Mouse (Mus musculus): ENCODE measurements around the gene Mgrn1. TPM values are rescaled to one million over a fixed set of nuclear protein-coding genes. Genes with fewer than 3 reads are reported as not detected.

Mgrn1 gene
- 100 to 1,000 TPM; 166 to 200 (median 185) TPM for total RNA-seq (2022)

GRCm38 (mm10) chr16:4885760-4886689, at the start of gene Mgrn1:
TSS of gene Mgrn1 (plus strand) at chr16:4886249.
- DNase-seq (ENCODE audit: low spot score), result peak; percentile 80

GRCm38 (mm10) chr16:4837631-4838030, 48.4 kb upstream of the Mgrn1 start:
- no peak for DNase-seq (ENCODE audit: low spot score)

GRCm38 (mm10) chr16:4839552-4839951, 46.5 kb upstream of the Mgrn1 start:
- DNase-seq (ENCODE audit: low spot score), result no peak

- no peak for DNase-seq (ENCODE audit: low spot score)
These were observed 45.8 kb upstream of the Mgrn1 start for GRCm38 (mm10) chr16:4840231-4840630.

GRCm38 (mm10) chr16:4847041-4847440, 39.0 kb upstream of the Mgrn1 start:
- DNase-seq (ENCODE audit: low spot score), result no peak

GRCm38 (mm10) chr16:4848090-4848489, 38.0 kb upstream of the Mgrn1 start:
- no peak for DNase-seq (ENCODE audit: low spot score)

- no peak for DNase-seq (ENCODE audit: low spot score)
These were observed 35.7 kb upstream of the Mgrn1 start for GRCm38 (mm10) chr16:4850361-4850760.

GRCm38 (mm10) chr16:4850938-4851628, 35.0 kb upstream of the Mgrn1 start:
- DNase-seq (ENCODE audit: low spot score), result no peak

GRCm38 (mm10) chr16:4855046-4855650, 30.9 kb upstream of the Mgrn1 start:
- DNase-seq (ENCODE audit: low spot score), result no peak

GRCm38 (mm10) chr16:4861392-4861791, 24.7 kb upstream of the Mgrn1 start:
- no peak for DNase-seq (ENCODE audit: low spot score)

- DNase-seq (ENCODE audit: low spot score), result peak; percentile 73
These were observed 23.1 kb upstream of the Mgrn1 start for GRCm38 (mm10) chr16:4862863-4863483.

GRCm38 (mm10) chr16:4863742-4864141, 22.3 kb upstream of the Mgrn1 start:
- DNase-seq (ENCODE audit: low spot score), result no peak

GRCm38 (mm10) chr16:4866101-4866695, 19.9 kb upstream of the Mgrn1 start:
- no peak for DNase-seq (ENCODE audit: low spot score)

- no peak for DNase-seq (ENCODE audit: low spot score)
These were observed 15.6 kb upstream of the Mgrn1 start for GRCm38 (mm10) chr16:4870490-4870889.

- no peak for DNase-seq (ENCODE audit: low spot score)
These were observed 14.1 kb upstream of the Mgrn1 start for GRCm38 (mm10) chr16:4871926-4872325.

- no peak for DNase-seq (ENCODE audit: low spot score)
These were observed 10.6 kb upstream of the Mgrn1 start for GRCm38 (mm10) chr16:4875198-4876032.

- no peak for DNase-seq (ENCODE audit: low spot score)
These were observed 9.9 kb upstream of the Mgrn1 start for GRCm38 (mm10) chr16:4876033-4876680.

- DNase-seq (ENCODE audit: low spot score), result no peak
These were observed 8.9 kb upstream of the Mgrn1 start for GRCm38 (mm10) chr16:4877195-4877594.

GRCm38 (mm10) chr16:4877701-4878100, 8.3 kb upstream of the Mgrn1 start:
- no peak for DNase-seq (ENCODE audit: low spot score)
